Mouse (Mus musculus) kidney, postnatal 0 days (tissue): Measurements from ENCODE around the gene Hoxc10. TPM values are rescaled to one million over a fixed set of nuclear protein-coding genes. Genes with fewer than 3 reads are reported as not detected.

Experiments used
- ATAC-seq: fragments of 200-750 bp; cut with Nextera tagmentation; replicated peaks from 2 replicates; pipeline ENCODE4 v1.8.0; 2017; ENCODE audit warnings: low read depth, moderate number of reproducible peaks, moderate TSS enrichment, moderate library complexity; ENCODE audit not compliant: low FRiP score
- DNase-seq: peaks from one replicate; pipeline ENCODE4 v3.0.0-alpha.2; 2016; ENCODE audit warnings: low spot score
- H3K27ac ChIP-seq: fragments of 300-500 bp; sonication (generic); 2 replicates; pipeline ENCODE4 v1.5.1; 2014; ENCODE audit warnings: mild to moderate bottlenecking
- H3K27me3 ChIP-seq: fragments of 300-500 bp; sonication (generic); 2 replicates; pipeline ENCODE4 v1.6.1; 2014; ENCODE audit warnings: low read length, mixed read lengths; ENCODE audit not compliant: insufficient read depth
- H3K36me3 ChIP-seq: fragments of 300-500 bp; sonication (generic); 2 replicates; pipeline ENCODE4 v1.6.1; 2014; ENCODE audit warnings: low read length, mixed read lengths; ENCODE audit not compliant: insufficient read depth
- H3K4me1 ChIP-seq: fragments of 300-500 bp; sonication (generic); replicated peaks from 2 replicates; pipeline ENCODE4 v1.6.1; 2014; ENCODE audit warnings: antibody characterized with exemption, low read length, mixed read lengths; ENCODE audit not compliant: insufficient read depth
- H3K4me2 ChIP-seq: fragments of 300-500 bp; sonication (generic); 2 replicates; pipeline ENCODE4 v1.6.1; 2014; ENCODE audit warnings: mild to moderate bottlenecking, low read length, moderate library complexity, mixed read lengths
- H3K4me3 ChIP-seq: fragments of 300-500 bp; sonication (generic); replicated peaks from 2 replicates; pipeline ENCODE4 v1.5.1; 2014; ENCODE audit warnings: low read depth, low read length
- H3K9ac ChIP-seq: fragments of 300-500 bp; sonication (generic); 2 replicates; pipeline ENCODE4 v1.6.1; 2014; ENCODE audit warnings: low read depth, low read length
- H3K9me3 ChIP-seq: fragments of 300-500 bp; sonication (generic); replicated peaks from 2 replicates; pipeline ENCODE4 v1.6.1; 2016; ENCODE audit warnings: low read length, inconsistent platforms, mixed read lengths
- CTCF ChIP-seq: IDR thresholded peaks from 2 replicates; pipeline ENCODE4 v1.5.1; 2016; ENCODE audit warnings: antibody characterized with exemption, low read depth, mild to moderate bottlenecking, moderate library complexity
- WGBS: fragments of 180-500 bp; shearing (Covaris S2); extraction: QIAGEN DNeasy Blood & Tissue Kit; methylation state at CpG from one replicate; pipeline ENCODE4 v1.1.7; 2014; 5-methylcytosine and 5-hydroxymethylcytosine counted together
- polyA plus RNA-seq: library from polyadenylated mRNA; unstranded; fragments of >200 nt; fragmentation: Nextera tagmentation; extraction: Ambion mirVana; gene quantifications from 2 replicates; pipeline ENCODE4 v1.2.1, GENCODE M21; 2015

Hoxc10 gene
- polyA plus RNA-seq, 1 experiment from 2014 or later, result 30.6 TPM

DNA sequence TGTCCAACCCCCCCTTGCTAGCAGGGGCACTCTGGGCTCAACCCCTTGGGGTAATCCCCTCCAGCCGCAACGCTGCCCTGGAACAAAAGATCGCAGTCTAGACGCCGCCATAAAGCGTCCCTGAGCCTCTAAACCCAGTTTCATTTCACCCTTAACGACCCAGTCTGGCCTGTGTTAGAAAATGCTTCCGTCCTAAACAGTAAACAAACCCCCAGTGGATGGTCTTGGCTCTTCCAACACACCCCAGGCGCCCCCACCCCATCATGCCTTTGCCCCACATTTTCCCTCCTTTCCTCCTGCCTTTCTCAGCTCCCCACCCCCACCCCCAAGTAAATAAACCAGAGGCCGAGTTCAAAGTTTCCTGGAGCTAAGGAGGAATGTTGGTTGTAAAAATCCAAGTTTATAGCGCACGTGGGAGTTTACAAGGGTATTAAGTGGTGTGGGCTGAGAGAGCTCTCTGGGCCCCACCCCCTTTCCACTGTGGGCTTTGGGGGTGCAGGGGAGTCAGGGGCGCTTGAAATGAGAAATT, 6.9 kb upstream of the Hoxc10 start:
- Histone ChIP-seq H3K4me3 (peak overlapping the region; percentile 28), H3K4me2 (peak overlapping the region; percentile 90)

GRCm38 (mm10) chr15:102961728-102962127, 4.9 kb upstream of the Hoxc10 start:
- peak overlapping the region; percentile 24 for H3K4me3 ChIP-seq
- peak overlapping the region; percentile 90 for H3K4me2 ChIP-seq
- H3K36me3 ChIP-seq, result no peaks in the 10 kb centered on the region
- 2% methylated on average over 6 of the region's 6 CpGs for WGBS
- DNase-seq (peak; percentile 82), ATAC-seq (no peak)
- no peak for TF ChIP-seq CTCF
- H3K27ac ChIP-seq, result peak overlapping the region; percentile 90
- no peaks in the 10 kb centered on the region for H3K9me3 ChIP-seq
- peaks cover 25% of the 10 kb centered on the region for H3K4me1 ChIP-seq
- peak overlapping the region; percentile 46; the same call in 1 of the 2 replicates for H3K9ac ChIP-seq
- H3K27me3 ChIP-seq, result no peaks in the 10 kb centered on the region

More for the DNA sequence above, 6.9 kb upstream of the Hoxc10 start:
- Histone ChIP-seq H3K27ac (peak overlapping the region; percentile 90), H3K9ac (peak overlapping the region; percentile 62), H3K9me3 (no peaks in the 10 kb centered on the region), H3K27me3 (no peaks in the 10 kb centered on the region), H3K36me3 (no peaks in the 10 kb centered on the region), H3K4me1 (peaks cover 25% of the 10 kb centered on the region)
- 2% methylated on average over 12 of the region's 13 CpGs for WGBS
- no peak for TF ChIP-seq CTCF
- DNase-seq, result peak; percentile 94
- ATAC-seq, result peak; percentile 38; the same call in 1 of the 2 replicates

DNA sequence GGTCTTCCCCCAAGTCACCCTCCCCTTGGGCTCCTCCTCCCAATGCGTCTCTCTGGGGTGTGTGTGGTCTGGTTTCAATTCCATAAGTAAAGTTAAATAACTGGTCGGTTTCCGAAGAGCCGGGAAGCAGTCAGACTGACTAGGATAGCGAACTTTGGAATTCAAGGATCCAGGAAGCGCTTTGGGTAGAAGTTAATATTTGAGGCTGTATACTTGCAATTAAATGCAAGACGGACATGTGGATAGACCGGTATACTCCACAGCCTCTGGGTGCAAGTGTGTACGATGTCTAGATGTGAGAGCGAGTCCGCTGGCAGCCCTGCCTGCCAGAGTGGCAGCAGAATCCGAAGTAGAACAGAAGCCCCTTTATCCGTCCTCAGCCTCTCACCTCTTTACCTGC, 4.1 kb upstream of the Hoxc10 start:
- H3K27ac ChIP-seq, result peak overlapping the region; percentile 91
- no peaks in the 10 kb centered on the region for H3K27me3 ChIP-seq
- no peaks in the 10 kb centered on the region for H3K9me3 ChIP-seq
- no peak for TF ChIP-seq CTCF
- peak overlapping the region; percentile 51 for H3K4me3 ChIP-seq
- peak overlapping the region; percentile 90 for H3K4me2 ChIP-seq
- ATAC-seq, result no peak
- peaks cover 18% of the 10 kb centered on the region for H3K4me1 ChIP-seq
- 10% methylated on average over 13 of the region's 13 CpGs for WGBS
- DNase-seq, result peak; percentile 83
- H3K36me3 ChIP-seq, result no peaks in the 10 kb centered on the region
- H3K9ac ChIP-seq, result peak overlapping the region; percentile 74

GRCm38 (mm10) chr15:102963259-102963658, 3.3 kb upstream of the Hoxc10 start:
- H3K4me2 ChIP-seq, result peak overlapping the region; percentile 90
- H3K27me3 ChIP-seq, result no peaks in the 10 kb centered on the region
- peaks cover 18% of the 10 kb centered on the region for H3K4me1 ChIP-seq
- no peak for ATAC-seq
- WGBS, result 16% methylated on average over 8 of the region's 8 CpGs
- H3K36me3 ChIP-seq, result no peaks in the 10 kb centered on the region
- H3K27ac ChIP-seq, result peak overlapping the region; percentile 91
- TF ChIP-seq CTCF, result no peak
- H3K9me3 ChIP-seq, result no peaks in the 10 kb centered on the region
- H3K9ac ChIP-seq, result peak overlapping the region; percentile 74
- no peak for DNase-seq
- H3K4me3 ChIP-seq, result peak overlapping the region; percentile 51

GRCm38 (mm10) chr15:102963671-102964640, 2.6 kb upstream of the Hoxc10 start:
- H3K4me2 ChIP-seq, result peak overlapping the region; percentile 90
- H3K27me3 ChIP-seq, result no peaks in the 10 kb centered on the region
- peak overlapping the region; percentile 74 for H3K9ac ChIP-seq
- no peaks in the 10 kb centered on the region for H3K9me3 ChIP-seq
- peaks cover 18% of the 10 kb centered on the region for H3K4me1 ChIP-seq
- peak overlapping the region; percentile 51 for H3K4me3 ChIP-seq
- 2% methylated on average over 28 of the region's 28 CpGs for WGBS
- ATAC-seq (0 out of 2 replicates have a peak, but pooled peaks have one; percentile 23), DNase-seq (peak; percentile 94)
- no peaks in the 10 kb centered on the region for H3K36me3 ChIP-seq
- no peak for TF ChIP-seq CTCF
- peak overlapping the region; percentile 91 for H3K27ac ChIP-seq
